Mouse (Mus musculus) neural tube, embryonic 14.5 days (tissue): ENCODE measurements around the gene Ccdc102a. TPM values are rescaled to one million over a fixed set of nuclear protein-coding genes. Genes with fewer than 3 reads are reported as not detected.

Experiments
- ATAC-seq: fragments of 200-750 bp; cut with Nextera tagmentation; 2 replicates; pipeline ENCODE4 v1.8.0; 2017; ENCODE audit warnings: low read depth, mild to moderate bottlenecking, moderate TSS enrichment, moderate library complexity
- H3K27ac ChIP-seq: fragments of 300-500 bp; sonication (generic); 2 replicates; pipeline ENCODE4 v1.5.1; 2014; ENCODE audit warnings: low read depth, mild to moderate bottlenecking, control low read depth, low read length, moderate library complexity, mixed read lengths
- H3K27me3 ChIP-seq: fragments of 300-500 bp; sonication (generic); 2 replicates; pipeline ENCODE4 v1.6.1; 2014; ENCODE audit warnings: low read length; ENCODE audit not compliant: control insufficient read depth, insufficient read depth
- H3K36me3 ChIP-seq: fragments of 300-500 bp; sonication (generic); 2 replicates; pipeline ENCODE4 v1.6.1; 2014; ENCODE audit warnings: low read length, mixed read lengths; ENCODE audit not compliant: control insufficient read depth, insufficient read depth
- H3K4me1 ChIP-seq: fragments of 300-500 bp; sonication (generic); 2 replicates; pipeline ENCODE4 v1.6.1; 2014; ENCODE audit warnings: low read length; ENCODE audit not compliant: control insufficient read depth, insufficient read depth
- H3K4me2 ChIP-seq: fragments of 300-500 bp; sonication (generic); 2 replicates; pipeline ENCODE4 v1.6.1; 2014; ENCODE audit warnings: mild to moderate bottlenecking, low read depth, low read length, control low read depth
- H3K4me3 ChIP-seq: fragments of 300-500 bp; sonication (generic); 2 replicates; pipeline ENCODE4 v1.5.1; 2014; ENCODE audit warnings: low read depth, low read length, control low read depth, mixed read lengths
- H3K9ac ChIP-seq: fragments of 300-500 bp; sonication (generic); replicated peaks from 2 replicates; pipeline ENCODE4 v1.6.1; 2014; ENCODE audit warnings: low read depth, mild to moderate bottlenecking, control low read depth, low read length, mixed read lengths
- H3K9me3 ChIP-seq: fragments of 300-500 bp; sonication (generic); 2 replicates; pipeline ENCODE4 v1.6.1; 2016; ENCODE audit warnings: low read length; ENCODE audit not compliant: control insufficient read depth
- WGBS: fragments of 180-500 bp; shearing (Covaris S2); extraction: QIAGEN DNeasy Blood & Tissue Kit; methylation state at CpG from one replicate; pipeline ENCODE4 v1.1.7; 2014; 5-methylcytosine and 5-hydroxymethylcytosine counted together
- polyA plus RNA-seq: library from polyadenylated mRNA; unstranded; fragments of >200 nt; fragmentation: Nextera tagmentation; extraction: Ambion mirVana; gene quantifications from 2 replicates; pipeline ENCODE4 v1.2.1, GENCODE M21; 2014

Ccdc102a gene
- polyA plus RNA-seq, 1 experiment from 2014 or later = 2.9 TPM

DNA sequence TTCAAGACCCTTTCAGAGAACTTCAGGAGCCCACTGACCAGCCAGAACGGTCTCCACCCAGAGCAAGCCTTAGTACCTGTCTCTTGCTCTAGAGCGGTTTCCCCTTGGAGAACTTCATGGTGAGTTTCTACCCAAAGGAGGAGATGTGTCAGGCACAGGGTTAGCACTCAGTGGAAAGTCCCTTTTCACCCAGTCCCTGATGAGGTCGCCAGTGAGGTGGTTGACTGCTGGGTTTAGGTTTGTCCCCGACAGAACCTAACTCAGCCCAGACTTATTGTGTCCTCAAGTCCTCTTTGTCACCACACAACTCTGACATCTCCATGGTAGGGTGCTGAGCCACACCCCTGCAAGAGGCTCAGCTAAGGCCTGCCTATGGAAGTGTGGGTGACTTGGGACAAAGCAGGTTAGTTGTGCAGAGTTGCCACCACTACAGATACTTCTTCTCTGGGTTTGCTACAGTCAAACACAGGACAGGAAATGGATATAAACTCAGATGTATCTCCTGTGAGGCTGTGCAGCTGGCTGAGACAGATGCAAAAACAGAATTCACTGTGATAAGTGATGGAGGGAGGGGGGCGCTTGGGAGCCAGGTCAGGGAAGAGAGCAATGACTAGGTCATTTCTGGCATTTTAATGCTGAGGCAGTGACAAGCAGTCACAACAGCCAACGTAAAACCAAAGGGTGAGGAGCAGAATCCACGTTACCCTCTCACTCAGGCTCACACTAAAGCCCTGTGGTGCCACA, 35.9 kb upstream of the Ccdc102a start:
- Histone ChIP-seq H3K9me3 (no peaks in the 10 kb centered on the region), H3K4me1 (0 out of 2 replicates have a peak, but pooled peaks cover 5% of the 10 kb centered on the region), H3K4me2 (no peak overlapping the region), H3K4me3 (no peak overlapping the region), H3K27me3 (no peaks in the 10 kb centered on the region), H3K36me3 (no peaks in the 10 kb centered on the region), H3K9ac (no peak overlapping the region), H3K27ac (no peak overlapping the region)
- 70% methylated on average over 7 of the region's 7 CpGs for WGBS
- no peak for ATAC-seq

DNA sequence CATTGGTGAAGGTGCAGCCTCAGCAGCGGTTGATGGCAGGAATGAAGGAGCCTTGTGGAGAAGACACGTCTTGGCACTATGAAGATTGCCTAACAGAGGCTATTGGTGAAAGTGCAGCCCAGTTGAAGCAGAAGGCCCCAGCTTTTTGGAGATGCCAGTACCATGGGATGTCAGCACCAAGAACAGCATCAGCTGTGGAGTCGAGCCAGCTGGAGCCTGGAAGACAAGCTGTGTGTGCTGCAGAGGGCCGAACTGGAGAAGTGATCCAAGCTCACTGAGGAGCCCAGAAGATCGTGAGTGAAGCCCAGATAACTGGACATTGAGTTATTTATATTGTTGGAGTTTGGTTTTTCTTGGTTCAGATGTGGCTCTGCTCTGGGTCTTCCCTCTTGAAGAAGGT, 34.2 kb upstream of the Ccdc102a start:
- WGBS = 81% methylated on average over 5 of the region's 5 CpGs
- Histone ChIP-seq H3K4me2 (no peak overlapping the region), H3K9ac (no peak overlapping the region), H3K4me3 (no peak overlapping the region), H3K9me3 (no peaks in the 10 kb centered on the region), H3K36me3 (no peaks in the 10 kb centered on the region), H3K27me3 (no peaks in the 10 kb centered on the region), H3K4me1 (0 out of 2 replicates have a peak, but pooled peaks cover 5% of the 10 kb centered on the region), H3K27ac (no peak overlapping the region)
- ATAC-seq = no peak

DNA sequence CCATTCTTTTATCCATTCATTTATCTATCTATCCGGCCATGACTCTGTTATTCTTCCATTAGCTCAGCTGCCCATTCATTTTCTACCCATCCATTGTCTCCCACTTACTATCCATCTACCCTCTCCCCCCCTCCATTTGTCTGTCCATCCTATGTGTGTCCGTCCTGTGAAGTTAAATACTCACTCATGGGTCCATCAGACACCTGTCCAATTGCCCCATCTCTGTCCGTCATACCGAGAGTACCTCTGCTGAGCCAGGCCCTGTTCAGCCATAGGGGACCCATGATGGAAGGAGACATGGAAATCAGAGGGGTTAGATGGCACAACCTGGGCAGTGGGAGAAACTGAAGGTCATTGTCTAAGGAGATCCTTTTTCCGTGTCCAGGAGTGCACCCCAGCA, 32.6 kb upstream of the Ccdc102a start:
- Histone ChIP-seq H3K36me3 (no peaks in the 10 kb centered on the region), H3K4me1 (0 out of 2 replicates have a peak, but pooled peaks cover 5% of the 10 kb centered on the region), H3K9me3 (no peaks in the 10 kb centered on the region), H3K27me3 (no peaks in the 10 kb centered on the region), H3K4me3 (no peak overlapping the region), H3K9ac (no peak overlapping the region), H3K4me2 (no peak overlapping the region), H3K27ac (no peak overlapping the region)
- ATAC-seq = peak; percentile 50; the same call in 1 of the 2 replicates
- WGBS = 75% methylated on average over 5 of the region's 5 CpGs

DNA sequence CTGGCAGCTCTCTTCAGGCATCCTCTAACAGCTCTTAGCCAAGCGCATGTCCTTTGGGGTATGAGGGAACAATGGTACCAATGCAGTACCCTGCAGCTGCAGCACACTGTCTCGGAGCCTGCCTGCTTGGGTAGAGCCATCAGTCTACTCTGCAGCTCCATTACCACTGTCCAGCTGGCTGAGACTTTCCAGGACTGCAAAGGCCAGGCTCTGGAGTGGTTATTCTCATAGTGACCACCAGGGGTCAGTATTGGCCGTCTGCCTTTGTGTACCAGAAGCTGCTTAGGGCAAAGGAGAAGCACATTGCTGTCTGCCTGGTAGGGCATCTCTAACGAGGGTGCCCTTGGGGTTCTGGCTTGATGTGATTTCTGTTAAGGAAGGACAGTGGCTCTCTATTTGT, 32.1 kb upstream of the Ccdc102a start:
- Histone ChIP-seq H3K36me3 (no peaks in the 10 kb centered on the region), H3K9me3 (no peaks in the 10 kb centered on the region), H3K4me3 (no peak overlapping the region), H3K4me1 (0 out of 2 replicates have a peak, but pooled peaks cover 5% of the 10 kb centered on the region), H3K9ac (no peak overlapping the region), H3K4me2 (no peak overlapping the region), H3K27ac (no peak overlapping the region), H3K27me3 (no peaks in the 10 kb centered on the region)
- 15% methylated on average over 4 of the region's 4 CpGs for WGBS
- peak; percentile 88 for ATAC-seq

DNA sequence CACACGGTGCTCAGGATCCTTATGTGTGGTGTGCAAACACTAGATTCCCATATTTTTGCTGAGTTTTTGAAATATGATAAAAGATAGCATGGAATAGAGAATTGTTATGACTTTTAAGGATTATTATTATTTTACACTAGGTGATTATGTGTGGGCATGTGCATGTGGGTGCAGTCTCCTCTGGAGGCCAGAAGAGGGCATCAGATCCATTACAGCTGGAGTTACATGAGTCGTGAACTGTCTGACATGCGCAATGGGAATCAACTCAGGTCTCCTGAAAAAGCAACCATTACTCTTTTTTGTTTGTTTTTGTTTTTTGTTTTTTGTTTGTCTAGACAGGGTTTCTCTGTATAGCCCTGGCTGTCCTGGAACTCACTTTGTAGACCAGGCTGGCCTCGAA, 31.1 kb upstream of the Ccdc102a start:
- H3K27ac ChIP-seq = no peak overlapping the region

DNA sequence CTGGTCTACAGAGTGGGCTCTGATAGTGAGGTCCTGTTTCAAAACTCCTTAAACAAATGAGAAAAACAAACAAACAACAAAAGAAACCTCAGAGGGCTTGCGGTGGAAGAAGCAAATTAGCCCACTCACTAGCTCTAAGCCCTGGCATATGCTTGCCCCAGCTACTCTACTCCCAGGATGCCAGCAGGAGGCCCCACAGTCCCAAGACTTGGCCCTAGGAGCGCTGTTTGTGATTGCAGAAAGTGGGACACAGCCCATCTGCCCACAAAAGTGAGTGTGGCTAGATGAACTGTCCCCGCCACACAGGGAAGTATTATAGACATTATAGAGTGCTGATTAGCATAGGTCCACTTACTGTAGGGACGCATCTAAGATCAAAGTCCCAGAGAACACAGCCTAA, 30.5 kb upstream of the Ccdc102a start:
- Histone ChIP-seq H3K4me2 (no peak overlapping the region), H3K36me3 (no peaks in the 10 kb centered on the region), H3K4me3 (no peak overlapping the region), H3K4me1 (no peaks in the 10 kb centered on the region), H3K9me3 (no peaks in the 10 kb centered on the region), H3K27me3 (no peaks in the 10 kb centered on the region), H3K27ac (no peak overlapping the region), H3K9ac (no peak overlapping the region)
- WGBS = 81% methylated on average over 4 of the region's 4 CpGs
- ATAC-seq = no peak

More for the DNA sequence above, 31.1 kb upstream of the Ccdc102a start:
- Histone ChIP-seq H3K4me3 (no peak overlapping the region), H3K9ac (no peak overlapping the region), H3K9me3 (no peaks in the 10 kb centered on the region), H3K4me1 (no peaks in the 10 kb centered on the region), H3K36me3 (no peaks in the 10 kb centered on the region), H3K4me2 (no peak overlapping the region), H3K27me3 (no peaks in the 10 kb centered on the region)
- ATAC-seq = no peak
- 86% methylated on average over 4 of the region's 4 CpGs for WGBS

DNA sequence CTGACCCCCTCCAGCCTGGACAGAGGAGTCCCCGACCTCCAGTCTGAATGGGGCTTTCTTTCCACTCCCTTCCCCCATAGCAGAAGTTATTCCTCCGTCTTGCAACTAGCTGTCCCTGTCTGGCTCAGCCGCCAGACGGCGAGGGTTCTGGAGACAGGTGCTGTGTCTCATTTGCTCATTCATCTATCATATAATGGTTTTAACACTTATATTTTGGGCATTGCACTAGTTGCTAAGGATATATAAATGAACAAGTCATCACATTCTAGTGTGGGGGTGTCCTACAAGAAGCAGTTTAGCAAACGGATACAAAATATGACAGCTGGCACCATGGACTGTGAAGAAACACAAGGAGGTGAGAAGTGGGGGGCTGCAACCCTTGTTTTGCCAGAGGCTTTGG, 27.3 kb upstream of the Ccdc102a start:
- no peak overlapping the region for H3K9ac ChIP-seq
- no peaks in the 10 kb centered on the region for H3K4me1 ChIP-seq
- WGBS = 48% methylated on average over 6 of the region's 6 CpGs
- H3K36me3 ChIP-seq = no peaks in the 10 kb centered on the region
- no peak for ATAC-seq
- no peak overlapping the region for H3K4me2 ChIP-seq
- H3K27me3 ChIP-seq = no peaks in the 10 kb centered on the region
- H3K9me3 ChIP-seq = no peaks in the 10 kb centered on the region
- no peak overlapping the region for H3K4me3 ChIP-seq
- H3K27ac ChIP-seq = no peak overlapping the region

DNA sequence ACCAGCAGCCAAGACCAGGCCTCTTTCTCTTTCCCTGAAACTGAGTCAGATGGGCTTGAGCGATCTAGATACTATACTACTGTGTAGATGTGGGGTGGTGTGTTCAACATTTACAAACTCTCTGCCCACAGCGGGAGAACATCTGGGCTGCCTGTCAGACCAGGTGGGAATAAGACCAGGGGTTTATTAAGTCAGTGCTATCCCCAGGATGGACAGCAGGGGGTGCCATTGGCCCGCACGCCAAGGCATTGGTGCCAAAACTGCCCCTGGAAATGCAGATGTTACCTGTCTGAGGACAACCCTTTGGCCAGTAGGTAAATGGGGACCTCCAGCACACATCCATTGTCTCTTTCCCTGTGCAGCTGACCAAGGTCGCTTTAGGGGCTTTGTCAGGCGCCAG, 24.7 kb upstream of the Ccdc102a start:
- no peaks in the 10 kb centered on the region for H3K27me3 ChIP-seq
- no peaks in the 10 kb centered on the region for H3K9me3 ChIP-seq
- no peaks in the 10 kb centered on the region for H3K36me3 ChIP-seq
- ATAC-seq = peak; percentile 44; the same call in 1 of the 2 replicates
- H3K27ac ChIP-seq = no peak overlapping the region
- no peaks in the 10 kb centered on the region for H3K4me1 ChIP-seq
- WGBS = 28% methylated on average over 6 of the region's 6 CpGs
- no peak overlapping the region for H3K4me2 ChIP-seq
- no peak overlapping the region for H3K4me3 ChIP-seq
- H3K9ac ChIP-seq = no peak overlapping the region

DNA sequence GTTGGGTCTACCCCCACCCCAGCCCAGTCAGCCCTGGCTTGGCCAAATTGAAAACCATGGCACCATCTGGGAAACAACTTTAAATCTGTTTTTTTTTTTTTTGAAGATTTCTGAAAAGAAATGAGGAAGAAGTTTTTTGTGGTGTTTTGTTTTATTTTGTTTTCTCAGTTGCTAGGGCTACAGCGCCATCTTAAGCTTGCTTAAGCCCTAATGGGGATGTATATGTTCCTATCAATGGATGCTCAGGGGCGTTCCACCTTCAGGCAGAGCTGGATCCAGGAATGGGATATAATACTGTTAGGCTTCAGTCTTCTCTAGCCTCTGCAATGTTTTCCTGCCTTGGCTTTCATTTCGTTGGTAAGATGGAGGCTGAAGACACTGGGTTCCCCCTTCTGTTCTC, 17.3 kb upstream of the Ccdc102a start:
- H3K27ac ChIP-seq = no peak overlapping the region
- H3K4me3 ChIP-seq = no peak overlapping the region
- 82% methylated on average over 3 of the region's 3 CpGs for WGBS
- no peak overlapping the region for H3K4me2 ChIP-seq
- H3K9me3 ChIP-seq = no peaks in the 10 kb centered on the region
- no peaks in the 10 kb centered on the region for H3K36me3 ChIP-seq
- no peaks in the 10 kb centered on the region for H3K27me3 ChIP-seq
- no peak for ATAC-seq
- no peak overlapping the region for H3K9ac ChIP-seq
- no peaks in the 10 kb centered on the region for H3K4me1 ChIP-seq
